Mouse (Mus musculus): Measurements from ENCODE around the gene Rapgef4. TPM values are rescaled to one million over a fixed set of nuclear protein-coding genes. Genes with fewer than 3 reads are reported as not detected.

The Rapgef4 gene
- total and polyA plus RNA-seq, 2 experiments from 2014 or later, result 48.5 to 78.6 TPM

DNA sequence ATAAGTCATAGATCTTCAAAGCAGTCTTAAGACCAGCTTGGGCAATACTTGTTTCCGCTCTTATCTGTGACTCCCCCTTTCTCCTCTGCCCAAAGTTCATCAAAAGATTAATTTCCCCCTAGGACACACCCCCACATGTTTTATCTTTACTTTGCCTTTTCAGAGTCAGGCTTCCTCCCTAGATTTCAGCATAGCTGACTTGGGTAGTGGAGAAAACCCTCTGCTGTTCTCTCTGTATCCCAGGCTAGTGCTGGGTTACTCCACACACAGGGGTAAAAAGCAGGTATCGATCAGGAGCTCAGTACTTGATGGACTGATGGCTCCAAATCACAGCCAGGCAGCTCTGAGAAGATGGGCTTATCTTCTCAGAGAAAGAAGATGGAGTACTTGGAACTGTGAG is 109.0 kb downstream of the Rapgef4 start:
- H3K27ac ChIP-seq (ENCODE audit: low read depth, low read length), result no peak overlapping the region
- DNase-seq (ENCODE audit: low spot score), result no peak

GRCm38 (mm10) chr2:72092046-72092445 is 111.0 kb downstream of the Rapgef4 start:
- H3K36me3 ChIP-seq (ENCODE audit: insufficient read depth, low read length), result no peaks in the 10 kb centered on the region
- H3K4me3 ChIP-seq (ENCODE audit: low read depth, low read length), result no peak overlapping the region
- H3K4me2 ChIP-seq (ENCODE audit: low read depth, low read length, poor library complexity, severe bottlenecking), result no peak overlapping the region
- no peak for TF ChIP-seq CTCF (IDR thresholded peaks at IDR 0.05)
- no peak overlapping the region for H3K9ac ChIP-seq (replicated peaks; ENCODE audit: low read length, poor library complexity, severe bottlenecking)
- ATAC-seq (ENCODE audit: low FRiP score) (no peak), DNase-seq (ENCODE audit: low spot score) (no peak)
- no peaks in the 10 kb centered on the region for H3K27me3 ChIP-seq (ENCODE audit: insufficient read depth, low read length)
- no peak overlapping the region for H3K27ac ChIP-seq (ENCODE audit: low read depth, low read length)
- WGBS, result 43% methylated on average over 3 of the region's 3 CpGs
- H3K4me1 ChIP-seq (ENCODE audit: insufficient read depth, low read length), result 0 out of 2 replicates have a peak, but pooled peaks cover 5% of the 10 kb centered on the region
- no peaks in the 10 kb centered on the region for H3K9me3 ChIP-seq (ENCODE audit: low read length)

More for the DNA sequence above, 109.0 kb downstream of the Rapgef4 start:
- Histone ChIP-seq H3K9ac (replicated peaks; ENCODE audit: low read length, poor library complexity, severe bottlenecking) (no peak overlapping the region), H3K36me3 (ENCODE audit: insufficient read depth, low read length) (no peaks in the 10 kb centered on the region), H3K9me3 (ENCODE audit: low read length) (no peaks in the 10 kb centered on the region), H3K4me3 (ENCODE audit: low read depth, low read length) (no peak overlapping the region), H3K4me1 (ENCODE audit: insufficient read depth, low read length) (0 out of 2 replicates have a peak, but pooled peaks cover 5% of the 10 kb centered on the region), H3K27me3 (ENCODE audit: insufficient read depth, low read length) (no peaks in the 10 kb centered on the region), H3K4me2 (ENCODE audit: low read depth, low read length, poor library complexity, severe bottlenecking) (no peak overlapping the region)
- no peak for TF ChIP-seq CTCF (IDR thresholded peaks at IDR 0.05)
- ATAC-seq (ENCODE audit: low FRiP score), result no peak
- 93% methylated on average over 2 of the region's 2 CpGs for WGBS

GRCm38 (mm10) chr2:72093402-72094037 is 112.5 kb downstream of the Rapgef4 start:
- Histone ChIP-seq H3K27ac (ENCODE audit: low read depth, low read length) (0 out of 2 replicates have a peak overlapping the region, but pooled peaks have one; percentile 43), H3K9me3 (ENCODE audit: low read length) (no peaks in the 10 kb centered on the region), H3K4me3 (ENCODE audit: low read depth, low read length) (no peak overlapping the region), H3K4me2 (ENCODE audit: low read depth, low read length, poor library complexity, severe bottlenecking) (peak overlapping the region; percentile 24), H3K4me1 (ENCODE audit: insufficient read depth, low read length) (0 out of 2 replicates have a peak, but pooled peaks cover 5% of the 10 kb centered on the region), H3K9ac (replicated peaks; ENCODE audit: low read length, poor library complexity, severe bottlenecking) (no peak overlapping the region; the same call in 1 of the 2 replicates), H3K27me3 (ENCODE audit: insufficient read depth, low read length) (no peaks in the 10 kb centered on the region), H3K36me3 (ENCODE audit: insufficient read depth, low read length) (no peaks in the 10 kb centered on the region)
- DNase-seq (ENCODE audit: low spot score) (no peak), ATAC-seq (ENCODE audit: low FRiP score) (no peak)
- 48% methylated on average over 20 of the region's 20 CpGs for WGBS
- TF ChIP-seq CTCF (IDR thresholded peaks at IDR 0.05), result no peak

- no peaks in the 10 kb centered on the region for H3K27me3 ChIP-seq (ENCODE audit: insufficient read depth, low read length)
- 91% methylated on average over 8 of the region's 8 CpGs for WGBS
- no peak overlapping the region for H3K27ac ChIP-seq (ENCODE audit: low read depth, low read length)
- no peaks in the 10 kb centered on the region for H3K9me3 ChIP-seq (ENCODE audit: low read length)
- no peak overlapping the region for H3K4me2 ChIP-seq (ENCODE audit: low read depth, low read length, poor library complexity, severe bottlenecking)
- ATAC-seq (ENCODE audit: low FRiP score), result no peak
- DNase-seq (ENCODE audit: low spot score), result no peak
- H3K36me3 ChIP-seq (ENCODE audit: insufficient read depth, low read length), result no peaks in the 10 kb centered on the region
- H3K4me1 ChIP-seq (ENCODE audit: insufficient read depth, low read length), result 0 out of 2 replicates have a peak, but pooled peaks cover 5% of the 10 kb centered on the region
- no peak overlapping the region for H3K4me3 ChIP-seq (ENCODE audit: low read depth, low read length)
- H3K9ac ChIP-seq (replicated peaks; ENCODE audit: low read length, poor library complexity, severe bottlenecking), result no peak overlapping the region
- no peak for TF ChIP-seq CTCF (IDR thresholded peaks at IDR 0.05)
Observed at GRCm38 (mm10) chr2:72094038-72094437, 113.0 kb downstream of the Rapgef4 start.

DNA sequence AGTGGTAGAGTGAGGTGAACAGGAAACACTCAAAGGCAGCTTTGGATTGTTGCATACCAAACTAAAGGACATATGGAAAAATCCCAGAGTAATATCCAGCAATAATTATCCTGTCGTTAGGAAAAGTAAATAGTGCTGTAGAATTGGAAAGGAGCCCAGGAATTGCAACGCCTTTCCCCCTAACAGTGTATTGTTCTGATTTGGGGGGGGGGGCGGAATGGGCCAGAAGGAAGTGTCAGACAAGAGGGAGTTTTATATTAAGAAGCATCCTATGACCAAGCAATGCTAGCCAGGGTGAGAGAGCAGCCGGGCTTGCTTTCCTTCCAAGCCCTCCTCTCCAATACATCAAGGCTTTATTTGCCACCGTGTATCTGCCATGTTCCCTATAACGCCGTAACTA is 113.4 kb downstream of the Rapgef4 start:
- no peaks in the 10 kb centered on the region for H3K36me3 ChIP-seq (ENCODE audit: insufficient read depth, low read length)
- no peaks in the 10 kb centered on the region for H3K27me3 ChIP-seq (ENCODE audit: insufficient read depth, low read length)
- no peak for TF ChIP-seq CTCF (IDR thresholded peaks at IDR 0.05)
- H3K27ac ChIP-seq (ENCODE audit: low read depth, low read length), result no peak overlapping the region
- ATAC-seq (ENCODE audit: low FRiP score) (no peak), DNase-seq (ENCODE audit: low spot score) (no peak)
- no peak overlapping the region for H3K4me3 ChIP-seq (ENCODE audit: low read depth, low read length)
- H3K4me1 ChIP-seq (ENCODE audit: insufficient read depth, low read length), result 0 out of 2 replicates have a peak, but pooled peaks cover 5% of the 10 kb centered on the region
- 79% methylated on average over 7 of the region's 7 CpGs for WGBS
- H3K9ac ChIP-seq (replicated peaks; ENCODE audit: low read length, poor library complexity, severe bottlenecking), result no peak overlapping the region
- no peaks in the 10 kb centered on the region for H3K9me3 ChIP-seq (ENCODE audit: low read length)
- H3K4me2 ChIP-seq (ENCODE audit: low read depth, low read length, poor library complexity, severe bottlenecking), result no peak overlapping the region

DNA sequence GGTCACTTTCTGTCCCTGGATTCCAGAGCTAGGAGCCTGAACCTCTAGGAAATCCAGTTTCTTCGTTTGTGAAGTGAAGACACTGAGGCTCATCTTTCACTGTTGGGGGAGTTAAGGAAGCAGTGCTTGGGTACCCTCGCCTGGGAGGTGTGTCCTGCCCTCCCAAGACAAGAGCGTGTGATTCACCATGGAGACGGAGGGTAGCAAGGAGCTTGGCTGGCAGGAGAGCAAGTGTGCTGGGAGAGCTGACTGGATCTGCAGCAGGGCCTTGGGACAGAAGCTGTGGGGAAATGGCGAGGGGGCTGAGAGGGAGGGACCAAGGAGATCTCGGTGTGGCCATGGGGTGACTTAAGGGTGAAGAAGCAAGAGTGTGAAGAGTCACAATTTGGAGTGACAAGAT is 114.0 kb downstream of the Rapgef4 start:
- 60% methylated on average over 6 of the region's 6 CpGs for WGBS

More for the DNA sequence above, 114.0 kb downstream of the Rapgef4 start:
- Histone ChIP-seq H3K4me1 (ENCODE audit: insufficient read depth, low read length) (0 out of 2 replicates have a peak, but pooled peaks cover 5% of the 10 kb centered on the region), H3K9me3 (ENCODE audit: low read length) (no peaks in the 10 kb centered on the region), H3K9ac (replicated peaks; ENCODE audit: low read length, poor library complexity, severe bottlenecking) (no peak overlapping the region), H3K36me3 (ENCODE audit: insufficient read depth, low read length) (no peaks in the 10 kb centered on the region), H3K4me3 (ENCODE audit: low read depth, low read length) (no peak overlapping the region), H3K27ac (ENCODE audit: low read depth, low read length) (no peak overlapping the region), H3K27me3 (ENCODE audit: insufficient read depth, low read length) (no peaks in the 10 kb centered on the region), H3K4me2 (ENCODE audit: low read depth, low read length, poor library complexity, severe bottlenecking) (no peak overlapping the region)
- no peak for ATAC-seq (ENCODE audit: low FRiP score)
- TF ChIP-seq CTCF (IDR thresholded peaks at IDR 0.05), result no peak
- no peak for DNase-seq (ENCODE audit: low spot score)
